Mouse (Mus musculus) ES-Bruce4 (cell line): Measurements from ENCODE around the gene Cntf.

Experiments
- CTCF ChIP-seq: IDR thresholded peaks from one replicate; pipeline ENCODE4 v1.8.1; 2011; ENCODE audit warnings: low read depth, low read length
- POLR2A ChIP-seq: IDR thresholded peaks from one replicate; pipeline ENCODE4 v1.8.1; 2011; ENCODE audit warnings: low read length; ENCODE audit not compliant: insufficient read depth

- TF ChIP-seq CTCF (no peak), POLR2A (no peak)
These were observed 26.9 kb upstream of the Cntf start for GRCm38 (mm10) chr19:12792374-12792773.
